Mouse (Mus musculus): ENCODE data around the gene Nap1l5. TPM values are rescaled to one million over a fixed set of nuclear protein-coding genes. Genes with fewer than 3 reads are reported as not detected.

Gene Nap1l5
- polyA plus RNA-seq, 1 experiment from 2014 or later: 0.75 TPM

DNA sequence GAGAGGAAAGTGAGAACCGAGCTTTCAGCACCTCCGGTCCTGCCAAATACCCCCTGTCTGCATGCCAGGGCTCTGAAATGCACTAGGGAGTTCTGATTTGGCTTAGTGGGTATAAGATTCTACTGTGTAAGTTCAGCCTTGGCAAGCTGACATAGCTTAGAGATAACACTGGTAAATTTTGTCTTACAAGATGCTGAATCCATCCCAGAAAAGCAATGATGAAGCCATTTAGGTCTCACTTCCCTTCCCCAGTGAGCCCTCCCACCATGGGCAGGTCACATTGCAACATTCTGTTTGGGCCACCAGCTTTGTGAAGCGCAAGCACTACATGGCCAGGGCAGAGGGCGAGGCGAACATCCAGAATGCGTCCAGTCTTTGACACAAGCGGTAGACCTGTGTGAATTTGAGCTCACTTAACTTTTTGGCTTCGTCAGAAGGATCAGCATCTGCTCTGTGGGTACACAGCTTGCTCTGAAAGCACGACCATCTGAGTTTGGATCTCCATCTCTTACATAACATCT is 23.1 kb upstream of the Nap1l5 start:
- 70% methylated on average over 9 of the region's 9 CpGs for WGBS
- H3K4me2 ChIP-seq (replicated peaks; ENCODE audit: low read depth, low read length): no peak overlapping the region
- peaks cover 6% of the 10 kb centered on the region; the same call in 1 of the 2 replicates for H3K36me3 ChIP-seq (ENCODE audit: insufficient read depth, low read length)
- DNase-seq (ENCODE audit: low spot score): no peak
- no peak overlapping the region for H3K9ac ChIP-seq (replicated peaks; ENCODE audit: low read depth)
- no peaks in the 10 kb centered on the region for H3K9me3 ChIP-seq (ENCODE audit: low read length)
- no peak overlapping the region for H3K4me3 ChIP-seq (ENCODE audit: low read depth, low read length)
- no peak overlapping the region for H3K27ac ChIP-seq (ENCODE audit: low read length)
- no peaks in the 10 kb centered on the region for H3K27me3 ChIP-seq (replicated peaks; ENCODE audit: insufficient read depth, low read length)
- TF ChIP-seq CTCF (IDR thresholded peaks at IDR 0.05) (no peak), EP300 (IDR thresholded peaks at IDR 0.05) (no peak)
- ATAC-seq: no peak
- no peaks in the 10 kb centered on the region for H3K4me1 ChIP-seq (ENCODE audit: insufficient read depth, low read depth, low read length)

DNA sequence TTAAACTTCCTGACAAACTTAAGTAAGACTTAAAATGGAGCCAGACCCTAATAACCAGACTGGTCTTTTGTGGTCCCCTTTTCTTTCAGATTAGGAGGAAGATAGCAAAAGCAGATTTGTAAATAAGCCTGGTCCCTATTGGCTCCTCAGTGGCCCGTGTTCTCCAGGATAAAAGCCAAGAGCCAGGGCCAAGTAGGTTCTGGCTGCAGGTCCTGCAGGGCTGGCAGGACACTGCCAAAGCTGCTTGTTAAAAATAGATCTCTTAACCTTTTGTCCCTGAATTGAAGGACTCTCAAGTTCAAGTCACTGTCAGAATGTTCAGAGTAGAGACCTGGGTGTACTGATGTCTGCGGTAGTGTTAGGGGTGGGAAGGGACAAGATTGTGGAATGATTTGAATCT is 21.0 kb upstream of the Nap1l5 start:
- DNase-seq (ENCODE audit: low spot score): no peak
- no peaks in the 10 kb centered on the region for H3K27me3 ChIP-seq (replicated peaks; ENCODE audit: insufficient read depth, low read length)

GRCm38 (mm10) chr6:58922511-58922910 is 15.6 kb upstream of the Nap1l5 start:
- H3K9me3 ChIP-seq (ENCODE audit: low read length): no peaks in the 10 kb centered on the region
- H3K4me3 ChIP-seq (ENCODE audit: low read depth, low read length): no peak overlapping the region
- ATAC-seq (no peak), DNase-seq (ENCODE audit: low spot score) (no peak)
- no peak overlapping the region for H3K27ac ChIP-seq (ENCODE audit: low read length)
- no peak for TF ChIP-seq EP300 (IDR thresholded peaks at IDR 0.05)
- TF ChIP-seq CTCF (IDR thresholded peaks at IDR 0.05): no peak
- WGBS: 70% methylated on average over 5 of the region's 5 CpGs
- H3K36me3 ChIP-seq (ENCODE audit: insufficient read depth, low read length): no peaks in the 10 kb centered on the region
- H3K4me2 ChIP-seq (replicated peaks; ENCODE audit: low read depth, low read length): no peak overlapping the region
- no peaks in the 10 kb centered on the region for H3K4me1 ChIP-seq (ENCODE audit: insufficient read depth, low read depth, low read length)
- H3K27me3 ChIP-seq (replicated peaks; ENCODE audit: insufficient read depth, low read length): no peaks in the 10 kb centered on the region
- no peak overlapping the region for H3K9ac ChIP-seq (replicated peaks; ENCODE audit: low read depth)

More for the DNA sequence above, 21.0 kb upstream of the Nap1l5 start:
- 40% methylated on average over 2 of the region's 2 CpGs for WGBS
- Histone ChIP-seq H3K9ac (replicated peaks; ENCODE audit: low read depth) (no peak overlapping the region), H3K27ac (ENCODE audit: low read length) (no peak overlapping the region), H3K4me3 (ENCODE audit: low read depth, low read length) (no peak overlapping the region), H3K4me1 (ENCODE audit: insufficient read depth, low read depth, low read length) (no peaks in the 10 kb centered on the region), H3K9me3 (ENCODE audit: low read length) (no peaks in the 10 kb centered on the region), H3K36me3 (ENCODE audit: insufficient read depth, low read length) (no peaks in the 10 kb centered on the region), H3K4me2 (replicated peaks; ENCODE audit: low read depth, low read length) (no peak overlapping the region)
- TF ChIP-seq CTCF (IDR thresholded peaks at IDR 0.05) (no peak), EP300 (IDR thresholded peaks at IDR 0.05) (no peak)
- no peak for ATAC-seq

DNA sequence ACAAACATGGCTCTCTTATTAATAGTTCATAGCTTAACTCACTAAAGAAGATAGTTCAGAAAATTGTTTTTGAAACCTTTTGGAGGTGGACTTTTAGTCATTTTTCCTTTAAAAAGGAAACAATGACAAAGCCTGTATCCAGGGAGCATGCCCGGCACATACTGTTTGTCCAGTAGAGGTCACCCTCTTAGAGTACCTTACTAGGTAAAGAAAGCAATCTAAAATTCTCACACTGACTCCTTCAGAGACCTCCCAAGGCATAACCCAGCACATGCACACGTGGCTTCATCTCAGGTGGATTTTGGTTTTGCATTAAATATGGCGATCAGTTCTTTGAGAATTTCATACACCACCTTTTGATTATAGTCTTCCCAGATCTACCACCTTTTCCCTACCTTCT is 14.7 kb upstream of the Nap1l5 start:
- Histone ChIP-seq H3K36me3 (ENCODE audit: insufficient read depth, low read length) (no peaks in the 10 kb centered on the region), H3K4me3 (ENCODE audit: low read depth, low read length) (no peak overlapping the region), H3K9me3 (ENCODE audit: low read length) (no peaks in the 10 kb centered on the region), H3K27me3 (replicated peaks; ENCODE audit: insufficient read depth, low read length) (no peaks in the 10 kb centered on the region), H3K4me1 (ENCODE audit: insufficient read depth, low read depth, low read length) (no peaks in the 10 kb centered on the region), H3K9ac (replicated peaks; ENCODE audit: low read depth) (no peak overlapping the region), H3K4me2 (replicated peaks; ENCODE audit: low read depth, low read length) (no peak overlapping the region), H3K27ac (ENCODE audit: low read length) (no peak overlapping the region)
- TF ChIP-seq CTCF (IDR thresholded peaks at IDR 0.05): peak; percentile 56
- no peak for TF ChIP-seq EP300 (IDR thresholded peaks at IDR 0.05)
- no peak for ATAC-seq
- DNase-seq (ENCODE audit: low spot score): peak; percentile 40
- 35% methylated on average over 3 of the region's 3 CpGs for WGBS

- no peak for ATAC-seq
- Histone ChIP-seq H3K27me3 (replicated peaks; ENCODE audit: insufficient read depth, low read length) (no peaks in the 10 kb centered on the region), H3K9ac (replicated peaks; ENCODE audit: low read depth) (no peak overlapping the region), H3K4me2 (replicated peaks; ENCODE audit: low read depth, low read length) (no peak overlapping the region), H3K36me3 (ENCODE audit: insufficient read depth, low read length) (no peaks in the 10 kb centered on the region), H3K27ac (ENCODE audit: low read length) (no peak overlapping the region), H3K4me3 (ENCODE audit: low read depth, low read length) (no peak overlapping the region), H3K9me3 (ENCODE audit: low read length) (no peaks in the 10 kb centered on the region), H3K4me1 (ENCODE audit: insufficient read depth, low read depth, low read length) (no peaks in the 10 kb centered on the region)
- TF ChIP-seq EP300 (IDR thresholded peaks at IDR 0.05) (no peak), CTCF (IDR thresholded peaks at IDR 0.05) (no peak)
- no peak for DNase-seq (ENCODE audit: low spot score)
- WGBS: 82% methylated on average over 6 of the region's 6 CpGs
Observed at GRCm38 (mm10) chr6:58920735-58921134, 13.9 kb upstream of the Nap1l5 start.

GRCm38 (mm10) chr6:58916498-58916897 is 9.6 kb upstream of the Nap1l5 start:
- Histone ChIP-seq H3K4me2 (replicated peaks; ENCODE audit: low read depth, low read length) (no peak overlapping the region), H3K4me1 (ENCODE audit: insufficient read depth, low read depth, low read length) (no peaks in the 10 kb centered on the region), H3K4me3 (ENCODE audit: low read depth, low read length) (no peak overlapping the region), H3K36me3 (ENCODE audit: insufficient read depth, low read length) (no peaks in the 10 kb centered on the region), H3K27me3 (replicated peaks; ENCODE audit: insufficient read depth, low read length) (no peaks in the 10 kb centered on the region), H3K9ac (replicated peaks; ENCODE audit: low read depth) (no peak overlapping the region), H3K9me3 (ENCODE audit: low read length) (no peaks in the 10 kb centered on the region), H3K27ac (ENCODE audit: low read length) (no peak overlapping the region)
- no peak for TF ChIP-seq CTCF (IDR thresholded peaks at IDR 0.05)
- no peak for TF ChIP-seq EP300 (IDR thresholded peaks at IDR 0.05)
- DNase-seq (ENCODE audit: low spot score): no peak
- no peak for ATAC-seq
- WGBS: 67% methylated on average over 5 of the region's 5 CpGs

GRCm38 (mm10) chr6:58913971-58914370 is 7.1 kb upstream of the Nap1l5 start:
- H3K9ac ChIP-seq (replicated peaks; ENCODE audit: low read depth): no peak overlapping the region
- H3K9me3 ChIP-seq (ENCODE audit: low read length): no peaks in the 10 kb centered on the region
- H3K27ac ChIP-seq (ENCODE audit: low read length): no peak overlapping the region
- ATAC-seq (no peak), DNase-seq (ENCODE audit: low spot score) (no peak)
- H3K27me3 ChIP-seq (replicated peaks; ENCODE audit: insufficient read depth, low read length): no peaks in the 10 kb centered on the region
- no peaks in the 10 kb centered on the region for H3K4me1 ChIP-seq (ENCODE audit: insufficient read depth, low read depth, low read length)
- H3K4me3 ChIP-seq (ENCODE audit: low read depth, low read length): no peak overlapping the region
- no peak overlapping the region for H3K4me2 ChIP-seq (replicated peaks; ENCODE audit: low read depth, low read length)
- WGBS: 60% methylated on average over 5 of the region's 5 CpGs
- H3K36me3 ChIP-seq (ENCODE audit: insufficient read depth, low read length): no peaks in the 10 kb centered on the region
- TF ChIP-seq CTCF (IDR thresholded peaks at IDR 0.05): no peak
- no peak for TF ChIP-seq EP300 (IDR thresholded peaks at IDR 0.05)

Measured in lung, postnatal 0 days (tissue).